Mouse (Mus musculus): ENCODE measurements around the gene Smyd3.

Smyd3 gene

GRCm38 (mm10) chr1:179517713-179518465 is at the start of gene Smyd3:
Gene Smyd3, minus strand, starts transcription at chr1:179518041.
- DNase-seq: peak; percentile 84

GRCm38 (mm10) chr1:179567558-179567957 is 49.7 kb upstream of the Smyd3 start:
- no peak for DNase-seq

GRCm38 (mm10) chr1:179563926-179564325 is 46.1 kb upstream of the Smyd3 start:
- DNase-seq: no peak

GRCm38 (mm10) chr1:179563211-179563610 is 45.4 kb upstream of the Smyd3 start:
- DNase-seq: no peak

- no peak for DNase-seq
These were observed 43.1 kb upstream of the Smyd3 start for GRCm38 (mm10) chr1:179560845-179561430.

GRCm38 (mm10) chr1:179559446-179560194 is 41.8 kb upstream of the Smyd3 start:
- DNase-seq: no peak

- DNase-seq: no peak
These were observed 39.1 kb upstream of the Smyd3 start for GRCm38 (mm10) chr1:179556921-179557320.

- DNase-seq: no peak
These were observed 36.1 kb upstream of the Smyd3 start for GRCm38 (mm10) chr1:179553949-179554347.

- peak; percentile 34 for DNase-seq
These were observed 35.5 kb upstream of the Smyd3 start for GRCm38 (mm10) chr1:179553197-179553948.

- DNase-seq: peak; percentile 46
These were observed 34.9 kb upstream of the Smyd3 start for GRCm38 (mm10) chr1:179552751-179553150.

- DNase-seq: no peak
These were observed 34.1 kb upstream of the Smyd3 start for GRCm38 (mm10) chr1:179551921-179552320.

GRCm38 (mm10) chr1:179551336-179551735 is 33.5 kb upstream of the Smyd3 start:
- no peak for DNase-seq

- DNase-seq: no peak
These were observed 31.3 kb upstream of the Smyd3 start for GRCm38 (mm10) chr1:179548996-179549752.

- DNase-seq: peak; percentile 48
These were observed 30.4 kb upstream of the Smyd3 start for GRCm38 (mm10) chr1:179548220-179548619.

GRCm38 (mm10) chr1:179547176-179547575 is 29.3 kb upstream of the Smyd3 start:
- peak; percentile 26 for DNase-seq

GRCm38 (mm10) chr1:179546551-179546917 is 28.7 kb upstream of the Smyd3 start:
- no peak for DNase-seq

- DNase-seq: peak; percentile 99
These were observed 28.1 kb upstream of the Smyd3 start, which contains the start of the genes Tfb2m and Cnst for GRCm38 (mm10) chr1:179545768-179546550. Gene Tfb2m, minus strand, starts transcription at chr1:179546267. Gene Cnst, plus strand, starts transcription at chr1:179546370.

- no peak for DNase-seq
These were observed 23.7 kb upstream of the Smyd3 start for GRCm38 (mm10) chr1:179541502-179541901.

GRCm38 (mm10) chr1:179539887-179540286 is 22.0 kb upstream of the Smyd3 start:
- no peak for DNase-seq

GRCm38 (mm10) chr1:179539054-179539453 is 21.2 kb upstream of the Smyd3 start:
- no peak for DNase-seq

GRCm38 (mm10) chr1:179519901-179520300 is 2.1 kb upstream of the Smyd3 start:
- no peak for DNase-seq
